Mouse (Mus musculus) gastrocnemius, adult 18-20 months (tissue): ENCODE data around the gene Tnfrsf18. TPM values are rescaled to one million over a fixed set of nuclear protein-coding genes. Genes with fewer than 3 reads are reported as not detected.

Source experiments
- DNase-seq: peaks from one replicate; pipeline ENCODE4 v3.0.0; 2021; ENCODE audit warnings: low spot score
- total RNA-seq, 2 experiments: library from RNA; stranded (reverse); gene quantifications; 2 replicates each; pipeline ENCODE4 v1.2.3; 2021

Gene Tnfrsf18
- total RNA-seq, 2 experiments from 2014 or later = not detected

DNA sequence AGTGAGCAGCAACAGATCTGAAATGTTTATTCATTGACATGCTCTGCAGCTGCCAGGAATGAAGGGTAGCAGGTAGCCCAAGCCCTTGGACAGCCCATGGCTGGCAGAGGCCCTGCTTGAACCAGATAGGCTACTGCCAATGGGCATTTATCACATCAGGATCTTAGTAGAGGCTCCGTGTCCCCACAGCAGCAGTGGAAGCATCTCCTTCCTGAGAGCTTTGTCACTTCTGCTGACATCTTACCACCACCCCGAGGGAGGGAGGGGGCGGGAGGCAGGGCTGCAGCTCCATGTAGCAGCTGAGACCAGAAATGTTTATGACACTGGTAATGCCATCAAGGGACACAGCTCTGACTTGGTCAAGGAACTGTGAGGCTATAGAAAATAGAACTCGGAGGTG, 6.9 kb downstream of the Tnfrsf18 start:
- DNase-seq = no peak

- DNase-seq = peak; percentile 66
These were observed 7.6 kb downstream of the Tnfrsf18 start for GRCm38 (mm10) chr4:156033476-156034119.

- DNase-seq = no peak
These were observed 8.3 kb downstream of the Tnfrsf18 start for GRCm38 (mm10) chr4:156034301-156034700.

DNA sequence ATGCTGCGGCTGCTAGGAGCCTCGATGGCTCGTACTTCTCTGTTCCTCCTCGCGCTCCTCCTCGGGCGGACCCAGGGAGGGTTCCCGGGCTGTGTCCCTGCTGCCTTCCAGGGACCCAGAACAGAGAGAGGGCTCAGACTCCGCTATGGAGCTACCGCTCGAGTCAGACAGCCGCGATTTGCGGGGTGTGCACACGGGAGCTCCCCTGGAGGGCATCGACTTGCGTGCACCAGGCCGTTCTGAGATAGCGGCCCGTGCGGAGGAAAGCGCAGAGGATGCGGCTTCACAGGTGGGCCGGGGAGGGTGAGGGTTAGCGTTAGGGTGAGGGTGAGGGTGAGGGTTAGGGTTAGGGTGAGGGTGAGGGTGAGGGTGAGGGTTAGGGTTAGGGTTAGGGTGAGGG, 8.9 kb downstream of the Tnfrsf18 start:
- no peak for DNase-seq

DNA sequence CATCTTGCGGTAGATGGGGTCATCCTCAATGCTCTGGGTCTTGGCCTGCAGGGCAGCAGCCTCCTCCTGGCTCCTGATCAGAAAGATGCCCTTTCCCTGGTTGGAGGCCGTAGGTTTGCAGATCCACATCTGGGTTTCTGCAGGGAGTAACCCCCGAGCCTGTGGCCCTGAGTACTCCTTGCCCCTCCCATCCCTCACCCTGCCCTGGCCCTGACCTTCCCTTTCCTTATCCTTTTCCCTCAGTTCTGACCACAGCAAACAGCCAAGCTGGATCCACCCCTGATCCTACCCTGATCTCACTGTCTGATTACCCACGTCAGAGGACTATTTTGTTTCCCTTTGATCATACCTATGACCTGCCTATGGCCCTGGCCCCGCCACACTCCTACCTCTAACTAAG, 18.8 kb downstream of the Tnfrsf18 start:
- DNase-seq = no peak

DNA sequence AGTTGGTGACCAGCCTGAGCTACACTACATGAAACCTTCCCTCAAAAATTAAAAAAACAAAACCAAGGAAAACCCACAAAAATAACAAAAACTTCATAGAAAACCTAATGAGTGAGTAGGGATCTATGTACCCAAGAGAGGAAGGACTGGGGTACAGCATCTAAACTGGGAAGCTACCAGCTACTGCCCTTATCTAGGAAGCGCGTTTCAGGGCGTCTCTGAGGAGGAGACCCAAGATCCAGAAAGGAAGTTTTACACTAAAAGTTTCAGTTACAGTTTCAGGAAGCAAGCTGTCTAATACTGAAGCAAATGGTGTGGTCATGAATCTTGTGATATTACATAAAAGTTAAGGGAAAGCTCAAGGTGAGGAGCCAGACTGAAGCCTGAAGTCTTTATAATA, 23.8 kb downstream of the Tnfrsf18 start:
- no peak for DNase-seq

- no peak for DNase-seq
These were observed 24.5 kb downstream of the Tnfrsf18 start for GRCm38 (mm10) chr4:156050391-156050980.

DNA sequence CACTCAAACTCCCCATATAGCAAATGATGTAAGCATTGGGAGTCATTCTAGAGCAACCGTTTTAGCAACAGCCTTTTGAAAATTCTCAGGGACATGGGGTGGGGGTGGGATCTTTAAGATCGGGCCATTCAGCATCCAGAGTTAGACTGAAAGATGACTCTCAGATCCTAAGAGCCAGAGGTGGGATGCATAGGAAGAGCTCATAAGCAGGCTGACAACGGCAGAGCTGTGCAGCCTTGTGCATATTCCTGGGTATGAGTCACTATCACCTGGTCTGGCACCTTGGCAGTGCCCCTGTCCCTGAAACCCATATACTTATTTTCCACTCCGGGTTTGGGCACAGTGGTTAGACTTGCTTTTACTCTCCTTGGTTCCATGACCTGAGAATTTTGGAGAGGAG, 27.1 kb downstream of the Tnfrsf18 start:
- no peak for DNase-seq

- DNase-seq = no peak
These were observed 28.2 kb downstream of the Tnfrsf18 start for GRCm38 (mm10) chr4:156054130-156054529.

DNA sequence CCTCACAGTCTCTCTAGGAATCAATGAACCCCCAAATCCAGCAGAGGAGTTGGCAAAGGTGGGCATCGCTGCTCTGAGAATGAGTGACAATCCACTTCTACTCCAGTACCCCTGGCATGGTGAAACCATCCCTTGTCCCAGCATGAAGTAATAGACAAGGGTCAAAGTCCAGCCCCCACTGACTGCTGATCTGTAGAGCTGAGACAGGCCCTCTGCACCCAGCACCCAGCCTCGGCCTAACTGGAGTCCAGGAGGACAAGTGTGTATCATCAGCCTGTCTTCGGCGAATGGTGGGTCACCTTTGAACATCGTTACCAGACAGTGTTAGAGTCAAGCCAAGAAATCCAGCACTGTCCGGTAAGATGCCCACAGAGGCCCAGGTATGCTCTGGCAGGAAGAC, 28.6 kb downstream of the Tnfrsf18 start:
- no peak for DNase-seq

GRCm38 (mm10) chr4:156055173-156055572, 29.2 kb downstream of the Tnfrsf18 start:
- no peak for DNase-seq

DNA sequence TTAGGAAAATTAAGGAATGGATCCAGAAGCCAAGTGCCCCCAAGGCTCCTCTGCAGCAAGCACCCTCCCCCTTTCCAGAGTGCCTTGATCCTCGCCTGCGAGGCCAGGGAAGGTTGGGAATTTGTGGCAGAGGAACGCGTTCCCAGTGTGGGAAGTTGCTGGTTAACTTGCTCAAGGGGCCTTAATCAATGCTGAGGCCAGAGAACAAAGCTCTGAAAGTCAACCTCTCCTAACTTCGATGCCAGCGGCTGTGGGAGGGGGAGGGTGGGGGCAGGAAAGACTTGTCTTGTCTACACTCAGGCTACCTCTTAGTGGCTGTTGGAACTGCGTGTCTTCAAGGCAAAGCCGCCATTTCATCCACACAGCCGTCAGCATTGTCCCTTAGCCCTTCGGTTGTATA, 31.7 kb downstream of the Tnfrsf18 start:
- no peak for DNase-seq

GRCm38 (mm10) chr4:156058826-156059225, 32.9 kb downstream of the Tnfrsf18 start:
- DNase-seq = no peak

GRCm38 (mm10) chr4:156059261-156059660, 33.3 kb downstream of the Tnfrsf18 start, which contains the start of gene Ttll10:
Gene Ttll10 (minus strand): TSS chr4:156059414.
- no peak for DNase-seq

DNA sequence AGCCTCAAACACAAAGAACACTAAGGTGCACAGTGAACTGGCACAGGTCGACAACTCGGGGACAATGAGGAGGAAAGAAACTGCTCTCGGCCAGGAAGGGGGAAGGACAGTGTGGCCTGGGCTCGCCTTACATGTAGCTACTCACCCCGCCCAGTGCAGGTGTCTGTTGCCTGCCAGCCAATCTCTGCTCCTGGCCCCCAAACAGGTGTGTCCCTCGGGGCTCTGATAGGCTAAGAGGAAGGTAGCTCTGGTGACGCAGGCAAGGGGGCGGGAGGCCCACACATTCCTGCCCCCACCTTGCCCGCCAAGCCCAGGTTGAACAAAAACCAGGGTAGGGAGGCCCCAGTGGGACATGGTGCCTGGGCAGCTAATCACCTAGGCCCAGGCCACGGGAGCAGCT, 33.7 kb downstream of the Tnfrsf18 start:
- no peak for DNase-seq

DNA sequence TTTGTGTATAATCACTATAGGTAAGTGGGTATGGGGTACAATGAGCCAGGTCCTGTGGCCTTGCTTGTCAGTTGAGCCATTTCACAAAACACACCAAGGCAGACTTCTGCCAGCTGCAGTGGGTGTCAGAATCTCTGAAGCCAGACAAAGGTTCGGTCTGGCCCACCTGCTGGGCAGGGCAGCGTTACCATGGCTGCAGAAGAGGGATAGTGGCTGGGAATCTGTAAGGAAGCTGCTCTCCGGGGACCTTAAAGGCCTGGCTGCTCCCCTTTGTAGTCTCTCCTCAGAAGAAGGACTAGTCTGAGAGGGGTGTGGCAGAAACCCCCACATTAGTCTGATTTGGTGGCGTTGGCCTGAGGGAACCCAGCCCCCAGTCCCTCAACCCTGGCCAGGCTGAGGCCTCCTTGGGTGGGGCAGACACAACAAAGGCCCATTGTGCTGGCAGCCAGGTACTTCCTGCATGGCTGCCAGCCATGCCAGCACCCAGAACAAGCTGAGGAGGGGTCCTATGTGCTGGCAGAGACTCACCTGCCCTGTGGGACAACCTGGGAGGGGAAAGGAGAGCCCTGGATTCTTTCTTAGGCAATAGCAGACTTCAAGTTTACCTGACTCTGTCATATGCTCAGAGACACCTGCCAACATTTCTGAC, 38.0 kb downstream of the Tnfrsf18 start:
- DNase-seq = no peak

DNA sequence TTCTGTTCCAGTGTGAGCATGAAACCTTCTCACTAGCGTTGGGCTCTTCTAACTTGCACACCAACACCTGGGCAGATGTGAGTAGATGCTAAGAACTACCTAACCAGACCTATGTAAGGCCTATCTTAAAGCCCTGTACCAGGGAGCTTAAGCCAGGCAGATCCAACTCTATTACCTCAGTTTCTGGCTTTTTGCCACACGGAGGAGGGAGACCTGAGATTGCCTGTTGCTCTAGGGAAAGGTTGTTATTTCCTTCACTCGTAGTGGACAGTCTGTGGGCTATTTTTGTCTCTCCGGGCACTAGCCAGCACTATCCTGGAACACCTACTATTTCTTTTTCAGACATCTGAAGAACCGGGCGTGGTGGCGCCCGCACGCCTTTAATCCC, 38.5 kb downstream of the Tnfrsf18 start:
- DNase-seq = peak; percentile 30

DNA sequence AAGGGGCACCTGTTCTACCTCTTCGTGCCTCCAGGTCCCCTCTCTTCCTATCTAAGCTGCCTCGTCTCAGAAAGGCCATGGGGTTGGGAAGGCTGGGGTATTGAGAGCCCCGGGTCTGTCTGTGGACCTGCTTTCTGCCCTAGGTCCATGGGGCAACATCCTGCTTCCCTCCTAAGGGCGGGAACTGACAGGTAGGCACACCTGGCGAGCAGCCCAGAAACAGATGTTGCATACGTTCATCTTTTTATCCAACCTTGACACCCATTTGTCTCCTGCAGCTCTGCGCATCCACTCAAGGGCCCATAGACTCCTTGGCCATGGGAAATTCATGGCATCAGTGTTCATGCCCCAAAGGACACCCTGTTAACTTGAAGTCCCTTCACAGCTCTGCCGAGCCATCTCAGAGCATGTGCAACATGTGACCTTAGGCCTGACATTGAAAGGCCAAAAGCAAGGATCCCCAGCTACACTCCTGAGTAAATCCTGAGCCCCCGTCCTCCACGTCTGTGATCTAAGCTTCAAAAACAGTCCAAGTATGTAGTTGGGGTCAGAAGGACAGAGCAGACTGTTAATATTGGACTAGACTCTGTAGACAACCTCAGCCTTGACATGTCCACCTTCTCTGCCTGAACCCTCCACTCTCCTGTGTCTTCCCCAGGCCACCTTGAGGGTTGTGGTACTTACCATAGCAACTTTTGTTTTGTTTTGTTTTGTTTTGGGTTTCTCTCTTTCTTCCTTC, 39.4 kb downstream of the Tnfrsf18 start:
- DNase-seq = no peak

GRCm38 (mm10) chr4:156067256-156067949, 41.4 kb downstream of the Tnfrsf18 start:
- no peak for DNase-seq

GRCm38 (mm10) chr4:156069701-156070100, 43.7 kb downstream of the Tnfrsf18 start:
- DNase-seq = no peak

DNA sequence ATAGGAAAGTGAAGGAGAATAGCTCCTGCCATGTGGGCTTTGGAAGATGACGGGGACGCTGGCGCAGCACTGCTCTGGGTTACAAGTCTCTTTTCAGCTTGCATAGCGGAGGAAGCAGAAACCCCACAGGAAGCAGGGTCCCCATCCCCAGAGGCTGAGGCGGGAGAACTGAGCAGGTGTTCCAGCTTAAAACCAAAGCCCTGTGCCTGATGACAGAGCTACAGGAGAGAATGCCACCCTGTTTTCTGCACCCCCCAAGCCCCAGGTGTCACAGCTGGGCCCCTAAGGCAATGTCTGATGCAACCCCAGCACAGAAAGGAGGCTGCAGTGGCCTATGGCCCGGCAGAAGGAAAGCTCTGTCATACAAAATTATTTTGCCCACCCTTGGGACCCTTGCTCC, 44.3 kb downstream of the Tnfrsf18 start:
- no peak for DNase-seq

- DNase-seq = no peak
These were observed 44.8 kb downstream of the Tnfrsf18 start for GRCm38 (mm10) chr4:156070716-156071115.
